Mouse (Mus musculus) bone marrow, adult 2 months (tissue): Measurements from ENCODE around the gene Pabpc6. TPM values are rescaled to one million over a fixed set of nuclear protein-coding genes. Genes with fewer than 3 reads are reported as not detected.

ENCODE experiments used
- H3K27ac ChIP-seq: fragments of 200-500 bp; 2 replicates; pipeline ENCODE4 v1.5.1; 2012; ENCODE audit warnings: low read depth, mild to moderate bottlenecking, control low read depth, inconsistent platforms, low read length; ENCODE audit not compliant: control insufficient read depth, poor library complexity, insufficient read depth
- H3K4me1 ChIP-seq: fragments of 200-500 bp; 2 replicates; pipeline ENCODE4 v1.6.1; 2011; ENCODE audit warnings: low read length; ENCODE audit not compliant: control insufficient read depth, insufficient read depth
- H3K4me3 ChIP-seq: fragments of 200-500 bp; replicated peaks from 2 replicates; pipeline ENCODE3; 2011; ENCODE audit warnings: mild to moderate bottlenecking, low read depth, low read length, control low read depth; ENCODE audit not compliant: control insufficient read depth
- CTCF ChIP-seq: fragments of 200-500 bp; IDR thresholded peaks from 2 replicates; pipeline ENCODE4 v1.5.1; 2011; ENCODE audit warnings: low read length, control low read depth; ENCODE audit not compliant: control insufficient read depth, insufficient read depth
- POLR2A ChIP-seq: fragments of 200-500 bp; IDR thresholded peaks from 2 replicates; pipeline ENCODE4 v1.6.1; 2011; ENCODE audit warnings: low read depth, mild to moderate bottlenecking, control low read depth, low read length, borderline replicate concordance; ENCODE audit not compliant: control insufficient read depth
- WGBS: fragments of 180-500 bp; shearing (Covaris S2); methylation state at CpG from one replicate; pipeline ENCODE4 v1.1.7; 2018; 5-methylcytosine and 5-hydroxymethylcytosine counted together
- polyA plus RNA-seq: library from polyadenylated mRNA; stranded (reverse); fragments of >200 nt; gene quantifications from 2 replicates; pipeline ENCODE4 v1.2.4, GENCODE M21; 2011; ENCODE audit warnings: low replicate concordance; ENCODE audit not compliant: missing spikeins, insufficient read depth, insufficient read length

Gene Pabpc6
- not detected in 2 replicates for polyA plus RNA-seq

- TF ChIP-seq POLR2A (no peak), CTCF (no peak)
- H3K27ac ChIP-seq: no peak within 1 kb of the TSS
- H3K4me1 ChIP-seq: no peaks in the 10 kb centered on the region
- H3K4me3 ChIP-seq: no peak within 1 kb of the TSS
- 89% methylated on average over 36 of the region's 36 CpGs for WGBS
Observed at GRCm38 (mm10) chr17:9669283-9669905, at the start of gene Pabpc6. Gene Pabpc6 (minus strand): TSS chr17:9669717.

DNA sequence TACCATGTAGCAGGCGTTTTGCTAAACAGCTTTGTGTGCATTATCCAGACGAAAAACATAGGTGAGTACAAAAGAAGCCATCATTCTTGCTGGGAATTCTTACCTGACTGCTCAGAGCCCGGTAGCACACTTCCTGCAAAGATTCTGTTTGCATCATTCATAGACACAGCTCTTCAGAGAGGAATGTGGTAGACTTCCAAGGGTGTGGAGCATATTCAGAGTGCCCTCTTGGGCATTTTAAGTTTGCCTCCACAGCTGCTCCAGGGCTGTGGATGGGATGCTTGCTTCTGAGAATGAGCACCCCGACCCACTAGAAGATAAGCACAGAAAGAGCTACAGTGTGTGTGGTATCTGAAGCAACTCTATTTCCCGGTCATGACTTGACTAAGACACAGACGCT, 41.4 kb upstream of the Pabpc6 start:
- TF ChIP-seq CTCF: no peak
- no peak for TF ChIP-seq POLR2A
- Histone ChIP-seq H3K4me3 (no peak overlapping the region), H3K4me1 (no peaks in the 10 kb centered on the region), H3K27ac (no peak overlapping the region)
- WGBS: 76% methylated on average over 6 of the region's 6 CpGs

GRCm38 (mm10) chr17:9708888-9709287, 39.4 kb upstream of the Pabpc6 start:
- H3K4me3 ChIP-seq: no peak overlapping the region
- TF ChIP-seq POLR2A (no peak), CTCF (no peak)
- no peak overlapping the region for H3K27ac ChIP-seq
- WGBS: 83% methylated on average over 3 of the region's 3 CpGs
- H3K4me1 ChIP-seq: no peaks in the 10 kb centered on the region

DNA sequence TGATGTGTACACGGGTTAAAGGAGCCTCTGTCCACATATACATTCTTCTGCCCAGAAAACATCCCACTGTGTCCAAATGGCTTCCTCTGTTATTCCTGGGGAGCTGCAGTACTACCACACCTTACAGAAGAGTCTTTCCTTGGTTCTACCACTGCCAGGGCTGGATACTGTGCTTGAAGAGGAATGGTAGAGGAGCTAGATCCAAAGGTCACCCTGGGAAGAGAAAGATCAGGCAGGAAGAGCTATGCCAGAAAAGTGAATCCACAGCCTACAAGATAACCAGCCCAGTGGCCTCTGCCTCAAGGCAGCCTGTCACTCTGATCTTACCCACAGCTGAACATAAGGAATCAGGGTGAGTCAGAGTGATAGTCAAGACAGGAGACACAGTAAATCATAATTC, 37.8 kb upstream of the Pabpc6 start:
- no peak overlapping the region for H3K4me3 ChIP-seq
- H3K27ac ChIP-seq: no peak overlapping the region
- no peak for TF ChIP-seq POLR2A
- no peak for TF ChIP-seq CTCF
- 81% methylated on average over 1 of the region's 1 CpGs for WGBS
- no peaks in the 10 kb centered on the region for H3K4me1 ChIP-seq

- WGBS: 81% methylated on average over 7 of the region's 7 CpGs
- no peaks in the 10 kb centered on the region for H3K4me1 ChIP-seq
- no peak overlapping the region for H3K4me3 ChIP-seq
- no peak overlapping the region for H3K27ac ChIP-seq
- TF ChIP-seq CTCF (no peak), POLR2A (no peak)
Observed at GRCm38 (mm10) chr17:9697763-9698162, 28.2 kb upstream of the Pabpc6 start.

DNA sequence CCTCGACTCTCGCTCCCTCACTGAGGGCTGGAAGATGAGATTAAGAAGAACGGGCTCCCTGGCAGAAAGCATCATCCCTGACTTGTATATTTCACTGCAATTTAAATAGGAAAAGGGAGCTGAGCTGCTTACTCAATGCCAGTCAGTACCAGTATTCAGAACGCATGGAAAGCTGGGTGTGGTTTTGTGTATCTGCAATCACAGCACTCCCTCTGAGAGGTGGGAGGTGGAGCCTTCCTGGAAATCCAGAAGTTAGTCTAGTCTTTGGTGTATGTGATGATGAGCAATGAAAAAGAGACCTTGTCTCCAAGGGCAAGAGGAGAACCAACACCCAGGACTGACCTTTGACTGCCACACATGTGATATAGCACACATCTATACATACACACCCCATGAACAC, 21.7 kb upstream of the Pabpc6 start:
- no peak overlapping the region for H3K4me3 ChIP-seq
- TF ChIP-seq POLR2A (no peak), CTCF (no peak)
- WGBS: 73% methylated on average over 4 of the region's 4 CpGs
- no peaks in the 10 kb centered on the region for H3K4me1 ChIP-seq
- no peak overlapping the region for H3K27ac ChIP-seq

GRCm38 (mm10) chr17:9683539-9684155, 14.1 kb upstream of the Pabpc6 start:
- TF ChIP-seq CTCF (no peak), POLR2A (no peak)
- H3K4me3 ChIP-seq: no peak overlapping the region
- H3K4me1 ChIP-seq: no peaks in the 10 kb centered on the region
- no peak overlapping the region for H3K27ac ChIP-seq
- WGBS: 48% methylated on average over 4 of the region's 4 CpGs

DNA sequence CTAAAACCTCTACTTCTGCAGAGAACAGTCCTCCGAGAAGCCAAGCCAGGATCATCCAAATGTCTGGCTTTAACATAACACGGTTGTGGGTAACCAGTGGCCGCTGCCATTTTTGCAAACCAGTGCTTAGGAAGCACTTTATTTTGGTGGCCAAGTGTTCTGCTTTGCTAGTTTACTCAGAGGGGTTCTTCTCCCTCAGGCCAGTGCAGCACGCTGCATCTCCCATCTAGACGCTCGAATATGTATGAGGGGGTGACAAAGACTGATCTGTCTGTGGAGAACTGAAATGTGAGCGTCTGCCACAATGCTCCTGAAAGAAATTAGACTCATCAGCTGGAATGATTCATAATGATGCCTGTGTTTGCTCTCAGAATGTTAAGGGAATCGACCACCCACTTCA, 11.2 kb upstream of the Pabpc6 start:
- H3K4me3 ChIP-seq: no peak overlapping the region
- H3K27ac ChIP-seq: no peak overlapping the region
- no peak for TF ChIP-seq CTCF
- no peak for TF ChIP-seq POLR2A
- no peaks in the 10 kb centered on the region for H3K4me1 ChIP-seq
- WGBS: 75% methylated on average over 8 of the region's 8 CpGs

DNA sequence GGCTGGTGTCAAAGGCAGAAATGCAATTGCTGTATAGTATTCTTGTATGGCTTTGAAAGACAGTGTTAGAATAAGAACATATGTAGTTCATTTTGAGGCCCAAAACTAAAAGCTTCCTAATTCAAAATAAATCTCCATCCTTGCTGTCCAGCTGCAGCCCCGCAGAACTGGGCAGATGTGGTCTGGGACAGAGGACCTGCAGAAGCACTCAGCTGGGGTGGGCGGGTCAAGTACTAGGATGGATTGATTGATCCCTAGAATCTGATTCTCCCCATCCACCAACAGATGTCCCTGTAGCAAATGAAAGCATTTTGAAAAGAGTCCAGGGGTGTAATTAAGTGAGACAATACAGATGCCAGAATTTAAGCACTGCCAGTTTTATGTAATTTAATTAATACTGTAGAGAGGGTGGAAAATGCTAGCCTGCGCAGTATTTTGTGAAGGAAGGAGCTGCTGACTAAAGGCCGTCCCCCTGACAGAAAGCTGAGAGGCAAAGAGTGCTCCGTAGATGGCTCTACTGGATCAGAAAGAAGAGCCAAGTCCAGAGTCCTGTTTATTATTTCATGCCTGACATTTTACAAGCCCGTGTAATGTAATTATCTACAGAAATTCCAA, 5.8 kb upstream of the Pabpc6 start:
- TF ChIP-seq POLR2A: no peak
- TF ChIP-seq CTCF: no peak
- WGBS: 78% methylated on average over 6 of the region's 6 CpGs
- Histone ChIP-seq H3K4me3 (no peak overlapping the region), H3K4me1 (no peaks in the 10 kb centered on the region), H3K27ac (no peak overlapping the region)

DNA sequence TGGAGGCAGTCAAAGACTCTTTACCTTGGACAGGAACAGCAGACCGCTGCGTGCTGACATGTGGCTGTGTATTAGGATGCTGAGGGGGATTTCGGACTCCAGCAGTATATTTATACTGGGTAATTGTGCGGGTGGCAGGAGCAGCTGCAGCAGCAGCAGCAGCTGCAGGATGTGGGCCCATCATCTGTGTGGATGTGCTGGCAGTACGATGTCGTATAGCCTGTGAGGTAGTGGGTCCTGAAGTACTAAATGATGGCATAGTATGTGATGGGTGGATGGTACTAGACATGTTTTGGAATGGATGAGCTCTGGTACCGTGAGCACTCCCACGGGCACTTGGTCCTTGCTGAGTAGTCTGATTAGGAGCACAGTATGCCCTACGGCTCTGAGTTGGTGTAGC, 1.6 kb downstream of the Pabpc6 start:
- no peak overlapping the region for H3K27ac ChIP-seq
- no peak overlapping the region for H3K4me3 ChIP-seq
- H3K4me1 ChIP-seq: no peaks in the 10 kb centered on the region
- no peak for TF ChIP-seq POLR2A
- no peak for TF ChIP-seq CTCF
- 83% methylated on average over 9 of the region's 9 CpGs for WGBS
